Comparison of ENCODE assay signal across 17 mouse cellular contexts in the genomic region with DNA sequence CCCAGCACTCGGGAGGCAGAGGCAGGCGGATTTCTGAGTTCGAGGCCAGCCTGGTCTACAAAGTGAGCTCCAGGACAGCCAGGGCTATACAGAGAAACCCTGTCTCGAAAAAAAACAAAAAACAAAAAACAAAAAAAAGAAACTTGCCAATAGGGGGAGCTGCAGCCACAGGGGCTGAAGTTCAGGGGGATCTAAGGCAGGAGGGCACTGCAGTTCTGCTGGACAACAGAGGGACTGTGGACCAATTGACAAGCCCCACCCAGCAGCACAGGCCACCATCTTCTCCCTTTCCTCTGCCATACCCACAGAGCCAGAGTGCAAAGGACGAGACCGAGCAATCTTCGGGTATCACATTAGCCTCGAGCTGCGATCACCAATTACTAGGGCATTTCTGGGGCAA. TPM values are rescaled to one million over a fixed set of nuclear protein-coding genes. Genes with fewer than 3 reads are reported as not detected.
DNase-seq lines count a peak whose midpoint lies in the region; ATAC-seq and TF ChIP-seq lines count a peak whose summit lies in the region.
"Not testable (repeated sequence)": the region's sequence is repeated elsewhere in the genome, so short reads cannot be mapped to it uniquely, and the experiment has no call there.
"Had no signal": no experiment of that assay in that cellular context is flagged by ENCODE, and none has a peak within 500 bp of the region (broad histone marks: within the 10 kb centered on the region; RNA-seq: fewer than 3 reads in every experiment).

No protein-coding gene starts in this region.

- WGBS in embryonic facial prominence, embryonic 10.5 days = 69% methylated on average over 9 of the region's 9 CpGs
- 79% methylated on average over 9 of the region's 9 CpGs for WGBS in lung, adult 2 months
- 83% methylated on average over 8 of the region's 9 CpGs for WGBS in stomach, postnatal 0 days

- not testable (repeated sequence) for H3K36me3 ChIP-seq in C2C12 (ENCODE audit: control insufficient read depth, insufficient read depth); embryonic facial prominence, embryonic 10.5 days (replicated peaks); stomach, postnatal 0 days (ENCODE audit: control insufficient read depth, insufficient read depth, low read length)

- peak; percentile 18 for TF ChIP-seq CTCF in C2C12 (IDR thresholded peaks at IDR 0.05; ENCODE audit: control insufficient read depth, insufficient read depth, insufficient read length)
- TF ChIP-seq CTCF in lung, adult 2 months (IDR thresholded peaks at IDR 0.05; ENCODE audit: insufficient read depth, low read length) = peak; percentile 73
- peak; percentile 61 for TF ChIP-seq CTCF in stomach, postnatal 0 days (IDR thresholded peaks at IDR 0.05; ENCODE audit: low read depth)

- H3K9me3 ChIP-seq in embryonic facial prominence, embryonic 10.5 days; stomach, postnatal 0 days (ENCODE audit: control insufficient read depth, low read length): not testable (repeated sequence)

- peaks cover 42% of the 10 kb centered on the region for H3K4me1 ChIP-seq in embryonic facial prominence, embryonic 10.5 days
- H3K4me1 ChIP-seq in lung, adult 2 months (ENCODE audit: control insufficient read depth, insufficient read depth, low read length) = peaks cover 19% of the 10 kb centered on the region
- peaks cover 19% of the 10 kb centered on the region for H3K4me1 ChIP-seq in stomach, postnatal 0 days (replicated peaks; ENCODE audit: control insufficient read depth, insufficient read depth)

- H3K27me3 ChIP-seq in C2C12 (ENCODE audit: control insufficient read depth, insufficient read depth, insufficient read length); stomach, postnatal 0 days (ENCODE audit: control insufficient read depth, insufficient read depth, low read length): not testable (repeated sequence)
- peaks cover 43% of the 10 kb centered on the region for H3K27me3 ChIP-seq in embryonic facial prominence, embryonic 10.5 days (replicated peaks; ENCODE audit: low read depth, poor library complexity, severe bottlenecking)

- not testable (repeated sequence) for H3K9ac ChIP-seq in stomach, postnatal 0 days (ENCODE audit: low read length)

- 0 out of 2 replicates have a peak overlapping the region, but pooled peaks have one; percentile 19 for H3K27ac ChIP-seq in embryonic facial prominence, embryonic 10.5 days (replicated peaks)
- H3K27ac ChIP-seq in stomach, postnatal 0 days (replicated peaks) = not testable (repeated sequence)

- 0 out of 2 replicates have a peak, but pooled peaks have one; percentile 27 for ATAC-seq in monocyte, adult 5-6 weeks (replicated peaks; ENCODE audit: insufficient number of reproducible peaks, low FRiP score, low TSS enrichment, poor library complexity, severe bottlenecking)
- ATAC-seq in stomach, postnatal 0 days (ENCODE audit: low FRiP score, low TSS enrichment) = not testable (repeated sequence)

- not testable (repeated sequence) for H3K4me2 ChIP-seq in stomach, postnatal 0 days (replicated peaks; ENCODE audit: low read depth)

- not testable (repeated sequence) for H3K79me2 ChIP-seq in C2C12 (ENCODE audit: control insufficient read depth, insufficient read depth)

- DNase-seq in NIH3T3 (ENCODE audit: low read depth) = peak; percentile 58
- DNase-seq in embryonic facial prominence, embryonic 10.5 days (ENCODE audit: low spot score); stomach, postnatal 0 days (ENCODE audit: low spot score): not testable (repeated sequence)
- DNase-seq in heart, adult 8-10 months (ENCODE audit: low spot score) = peak; percentile 62
- DNase-seq in kidney, adult 9 months = peak; percentile 42
- peak; percentile 34 for DNase-seq in lung, adult 2 months

- not testable (repeated sequence) for H3K79me3 ChIP-seq in C2C12 (ENCODE audit: low read depth)

- TF ChIP-seq EP300 in stomach, postnatal 0 days (optimal IDR thresholded peaks at IDR 0.05) = not testable (repeated sequence)

- TF ChIP-seq POLR2A in lung, adult 2 months (IDR thresholded peaks at IDR 0.05; ENCODE audit: borderline replicate concordance, extremely low read depth, low read depth, low read length) = not testable (repeated sequence)

- H3ac ChIP-seq in C2C12 (ENCODE audit: control insufficient read depth, insufficient read length, low read depth) = not testable (repeated sequence)

- H3K4me3 ChIP-seq in C2C12 (ENCODE audit: insufficient read depth, poor library complexity, severe bottlenecking); embryonic facial prominence, embryonic 10.5 days; lung, adult 2 months (replicated peaks; ENCODE audit: extremely low read depth, low read depth, low read length); stomach, postnatal 0 days (ENCODE audit: low read depth, low read length): not testable (repeated sequence)

RNA-seq across cellular contexts. Expression of gene Irf1, which starts 11.8 kb away (rescaled TPM):
- polyA plus RNA-seq in C2C12 (2012; fragmentation: generic; extraction: Trizol) = 26.7 TPM
- polyA plus RNA-seq in embryonic facial prominence, embryonic 10.5 days (2016; fragmentation: Nextera tagmentation; extraction: Ambion mirVana) = 5.6 and 7.0 TPM in 2 replicates
- total RNA-seq in heart, adult 8-10 months (2022) = 10 to 100 TPM; 15.7 to 20.1 (median 17.2) TPM
- polyA plus RNA-seq in lung, adult 2 months (2012; rRNA removed) = 130 and 190 TPM in 2 replicates
- total RNA-seq in monocyte, adult 5-6 weeks (2017) = 300 to 388 TPM (median 378 TPM) in 3 replicates
- 18.7 and 25.7 TPM in 2 replicates for polyA plus RNA-seq in stomach, postnatal 0 days (2015; fragmentation: Nextera tagmentation; extraction: Ambion mirVana)

RNA-seq across cellular contexts. Expression of gene Gm17334, which starts 15.0 kb away (rescaled TPM):
- polyA plus RNA-seq in C2C12 (2012; fragmentation: generic; extraction: Trizol) = 0.18 TPM
- polyA plus RNA-seq in embryonic facial prominence, embryonic 10.5 days (2016; fragmentation: Nextera tagmentation; extraction: Ambion mirVana) = not detected in 2 replicates
- under 1 TPM; 0.40 to 0.60 (median 0.45) TPM for total RNA-seq in heart, adult 8-10 months (2022)
- 4.6 and 4.7 TPM in 2 replicates for polyA plus RNA-seq in lung, adult 2 months (2012; rRNA removed)
- 0.68 TPM in 1 of 3 replicates, not detected in the others for total RNA-seq in monocyte, adult 5-6 weeks (2017)
- polyA plus RNA-seq in stomach, postnatal 0 days (2015; fragmentation: Nextera tagmentation; extraction: Ambion mirVana) = 0.17 TPM in 1 of 2 replicates, not detected in the other
- total RNA-seq: layer of hippocampus, postnatal 10 days had no signal
- polyA plus RNA-seq: midbrain, embryonic 12.5 days had no signal

RNA-seq across cellular contexts. Expression of gene Il5, which starts 37.4 kb away (rescaled TPM):
- polyA plus RNA-seq in C2C12 (2012; fragmentation: generic; extraction: Trizol) = not detected
- polyA plus RNA-seq in embryonic facial prominence, embryonic 10.5 days (2016; fragmentation: Nextera tagmentation; extraction: Ambion mirVana) = not detected in 2 replicates
- total RNA-seq in heart, adult 8-10 months (2022) = under 1 TPM in 1 of 4 experiments, not detected in 3; 0.16 TPM
- polyA plus RNA-seq in lung, adult 2 months (2012; rRNA removed) = 0.07 and 0.14 TPM in 2 replicates
- not detected in 3 replicates for total RNA-seq in monocyte, adult 5-6 weeks (2017)
- not detected in 2 replicates for polyA plus RNA-seq in stomach, postnatal 0 days (2015; fragmentation: Nextera tagmentation; extraction: Ambion mirVana)
- total RNA-seq: adrenal gland, postnatal 25 days; gastrocnemius, postnatal 14 days; hematopoietic stem cell, adult 5-6 weeks; layer of hippocampus, postnatal 10 days; left cerebral cortex, postnatal 14 days had no signal
- polyA plus RNA-seq: heart, embryonic 13.5 days; inflammation-experienced regulatory T-cells, adult 6 months; limb, embryonic 15.5 days; midbrain, embryonic 12.5 days had no signal

RNA-seq across cellular contexts. Expression of gene Rad50, which starts 50.9 kb away (rescaled TPM):
- polyA plus RNA-seq in C2C12 (2012; fragmentation: generic; extraction: Trizol) = 7.9 TPM
- polyA plus RNA-seq in embryonic facial prominence, embryonic 10.5 days (2016; fragmentation: Nextera tagmentation; extraction: Ambion mirVana) = 24.6 and 25.8 TPM in 2 replicates
- 1 to 10 TPM; 6.4 to 9.5 (median 7.3) TPM for total RNA-seq in heart, adult 8-10 months (2022)
- polyA plus RNA-seq in lung, adult 2 months (2012; rRNA removed) = 4.3 and 6.7 TPM in 2 replicates
- 27.8 to 53.5 TPM (median 45.6 TPM) in 3 replicates for total RNA-seq in monocyte, adult 5-6 weeks (2017)
- 12.4 and 15.7 TPM in 2 replicates for polyA plus RNA-seq in stomach, postnatal 0 days (2015; fragmentation: Nextera tagmentation; extraction: Ambion mirVana)

Comparison
In these comparisons a context has a peak if more than half of its experiments do, and no peak if none do; other contexts are left out.
1. CTCF ChIP-seq: peak in every context shown above with its lines; median percentile 73 in lung, adult 2 months; 61 in stomach, postnatal 0 days; 18 in C2C12.